Mouse (Mus musculus) cortical plate, adult 2 months (tissue): ENCODE measurements around the gene Zyx.
A peak's percentile ranks its signal among the peaks of the same experiment; 100 is the strongest.

Source experiments
- CTCF ChIP-seq: fragments of 200-500 bp; IDR thresholded peaks from 2 replicates; pipeline ENCODE4 v1.5.1; 2011; ENCODE audit warnings: mild to moderate bottlenecking, control low read depth, low read length; ENCODE audit not compliant: insufficient read depth; ENCODE audit errors: extremely low read depth
- POLR2A ChIP-seq: fragments of 200-500 bp; IDR thresholded peaks from 2 replicates; pipeline ENCODE4 v1.6.1; 2011; ENCODE audit warnings: mild to moderate bottlenecking, low read length, control low read depth; ENCODE audit not compliant: insufficient read depth; ENCODE audit errors: extremely low read depth

- TF ChIP-seq CTCF (0 out of 2 replicates have a peak, but pooled peaks have one; percentile 37), POLR2A (no peak)
Measured at GRCm38 (mm10) chr6:42349006-42349425, 414 bp upstream of the Zyx start.
